Mouse (Mus musculus) MEL (cell line): Measurements from ENCODE around the gene Hrh2.

ENCODE experiments used
- E2F4 ChIP-seq: IDR thresholded peaks from 2 replicates; pipeline ENCODE4 v1.6.1; 2011; ENCODE audit warnings: low read depth, low read length, improper control_type of control experiment, borderline replicate concordance
- ZC3H11A ChIP-seq: IDR thresholded peaks from 2 replicates; pipeline ENCODE4 v1.6.1; 2012; ENCODE audit warnings: low read depth, mild to moderate bottlenecking, inconsistent platforms, low read length, improper control_type of control experiment

- no peak for TF ChIP-seq ZC3H11A
- no peak for TF ChIP-seq E2F4
Measured at GRCm38 (mm10) chr13:54168675-54169074, 23.3 kb upstream of the Hrh2 start.
